Mouse (Mus musculus) megakaryocyte progenitor cell, adult 5-6 weeks (primary cell): ENCODE data around the gene Vmn2r113. TPM values are rescaled to one million over a fixed set of nuclear protein-coding genes. Genes with fewer than 3 reads are reported as not detected.
"Not testable (repeated sequence)": the region's sequence is repeated elsewhere in the genome, so short reads cannot be mapped to it uniquely, and the experiment has no call there.

Experiments
- ATAC-seq: replicated peaks from 2 replicates; pipeline ENCODE4 v1.8.0; 2016; ENCODE audit warnings: mild to moderate bottlenecking, moderate TSS enrichment, inconsistent platforms; ENCODE audit not compliant: poor library complexity
- total RNA-seq, 2 experiments: library from RNA; stranded (forward) in 1 of 2; stranded (reverse) in 1 of 2; fragments of 157-497, 149-512 nt in 1 of 2; fragments of 200-1000 nt in 1 of 2; gene quantifications; 2 replicates each; pipeline versions ENCODE4 v1.2.3 to v1.2.4; 2015 to 2017

Gene Vmn2r113
- not detected in 2 replicates for total RNA-seq (2015)
- total RNA-seq (2017) = not detected in 2 replicates

DNA sequence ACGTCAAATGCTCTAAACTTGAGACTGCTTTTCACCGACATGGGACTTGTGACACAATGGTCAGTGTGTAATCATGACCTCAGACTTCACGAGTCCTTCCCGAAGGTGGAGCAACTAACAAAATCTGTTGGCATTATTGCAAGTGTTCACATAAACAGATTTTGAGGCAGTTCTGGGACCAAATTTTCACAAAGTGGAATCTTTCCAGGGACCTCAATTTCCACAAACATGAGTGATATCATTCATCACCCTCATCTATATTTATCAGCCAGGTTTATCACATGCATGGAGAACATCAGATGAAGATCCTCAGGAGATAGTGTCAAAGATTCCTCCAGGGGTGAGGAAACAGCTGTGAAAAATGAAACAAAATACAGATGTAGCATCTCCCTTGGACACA is at the start of gene Vmn2r113:
Vmn2r113 (plus strand) TSS at position 301 of the 400 bp plus-strand sequence.
- ATAC-seq = not testable (repeated sequence)

Other genes with a start within 250 kb of the Vmn2r113 start
- 8.2 and 12.4 TPM in 2 replicates for gene Zfp945, start 75.8 kb upstream of the Vmn2r113 start, total RNA-seq (2015)
- gene Zfp945, start 75.8 kb upstream of the Vmn2r113 start, total RNA-seq (2017) = 4.4 and 6.1 TPM in 2 replicates
- gene Vmn2r-ps130, start 118.2 kb downstream of the Vmn2r113 start, total RNA-seq (2015) = not detected in 2 replicates
- gene Vmn2r-ps130, start 118.2 kb downstream of the Vmn2r113 start, total RNA-seq (2017) = not detected in 2 replicates